Mouse (Mus musculus) c-Kit-negative CD71-positive TER-119-positive erythroid progenitor cells, embryonic 14.5 days (primary cell): ENCODE data around the gene Dnajc5g.

Experiments
- DNase-seq: peaks from one replicate; pipeline ENCODE4 v3.0.0-alpha.2; 2013; ENCODE audit warnings: low read depth, low spot score

The Dnajc5g gene

GRCm38 (mm10) chr5:31105814-31106335, at the start of gene Dnajc5g:
Gene Dnajc5g (plus strand): TSS chr5:31106285.
- DNase-seq: no peak

- DNase-seq: no peak
Observed at GRCm38 (mm10) chr5:31069810-31070209, 36.3 kb upstream of the Dnajc5g start.

- no peak for DNase-seq
Observed at GRCm38 (mm10) chr5:31071059-31071458, 35.0 kb upstream of the Dnajc5g start.

- DNase-seq: no peak
Observed at GRCm38 (mm10) chr5:31071821-31072220, 34.3 kb upstream of the Dnajc5g start.

GRCm38 (mm10) chr5:31073176-31073575, 32.9 kb upstream of the Dnajc5g start:
- no peak for DNase-seq

- DNase-seq: no peak
Observed at GRCm38 (mm10) chr5:31076346-31076745, 29.7 kb upstream of the Dnajc5g start.

- no peak for DNase-seq
Observed at GRCm38 (mm10) chr5:31080059-31080794, 25.9 kb upstream of the Dnajc5g start.

- DNase-seq: no peak
Observed at GRCm38 (mm10) chr5:31080795-31081164, 25.3 kb upstream of the Dnajc5g start.

- DNase-seq: no peak
Observed at GRCm38 (mm10) chr5:31081386-31081785, 24.7 kb upstream of the Dnajc5g start.

- no peak for DNase-seq
Observed at GRCm38 (mm10) chr5:31082355-31082754, 23.7 kb upstream of the Dnajc5g start.

GRCm38 (mm10) chr5:31082935-31083625, 23.0 kb upstream of the Dnajc5g start:
- DNase-seq: no peak

GRCm38 (mm10) chr5:31083949-31084348, 22.1 kb upstream of the Dnajc5g start:
- DNase-seq: no peak

GRCm38 (mm10) chr5:31086606-31087005, 19.5 kb upstream of the Dnajc5g start:
- no peak for DNase-seq

GRCm38 (mm10) chr5:31087131-31087530, 19.0 kb upstream of the Dnajc5g start:
- DNase-seq: no peak

GRCm38 (mm10) chr5:31092231-31092975, 13.7 kb upstream of the Dnajc5g start:
- DNase-seq: no peak

- no peak for DNase-seq
Observed at GRCm38 (mm10) chr5:31093151-31094041, 12.7 kb upstream of the Dnajc5g start.

- no peak for DNase-seq
Observed at GRCm38 (mm10) chr5:31094100-31094798, 11.8 kb upstream of the Dnajc5g start.

- DNase-seq: no peak
Observed at GRCm38 (mm10) chr5:31094799-31095691, 11.0 kb upstream of the Dnajc5g start.

GRCm38 (mm10) chr5:31095711-31096480, 10.2 kb upstream of the Dnajc5g start:
- no peak for DNase-seq
